Mouse (Mus musculus) intestine, postnatal 0 days (tissue): ENCODE measurements around the gene Sdc4. TPM values are rescaled to one million over a fixed set of nuclear protein-coding genes. Genes with fewer than 3 reads are reported as not detected.
A peak's percentile ranks its signal among the peaks of the same experiment; 100 is the strongest.

ENCODE experiments used
- ATAC-seq: fragments of 200-750 bp; cut with Nextera tagmentation; 2 replicates; pipeline ENCODE4 v1.8.0; 2017; ENCODE audit warnings: mild to moderate bottlenecking, moderate TSS enrichment, moderate library complexity
- H3K27ac ChIP-seq: fragments of 300-500 bp; sonication (generic); 2 replicates; pipeline ENCODE4 v1.5.1; 2014; ENCODE audit warnings: mild to moderate bottlenecking, low read depth, low read length, moderate library complexity
- H3K27me3 ChIP-seq: fragments of 300-500 bp; sonication (generic); replicated peaks from 2 replicates; pipeline ENCODE4 v1.6.1; 2014; ENCODE audit warnings: low read length, mixed read lengths; ENCODE audit not compliant: control insufficient read depth, insufficient read depth
- H3K36me3 ChIP-seq: fragments of 300-500 bp; sonication (generic); 2 replicates; pipeline ENCODE4 v1.6.1; 2014; ENCODE audit warnings: mild to moderate bottlenecking, moderate library complexity; ENCODE audit not compliant: control insufficient read depth, insufficient read depth
- H3K4me1 ChIP-seq: fragments of 300-500 bp; sonication (generic); replicated peaks from 2 replicates; pipeline ENCODE4 v1.6.1; 2014; ENCODE audit warnings: antibody characterized with exemption, low read length, mixed read lengths; ENCODE audit not compliant: control insufficient read depth, insufficient read depth
- H3K4me2 ChIP-seq: fragments of 300-500 bp; sonication (generic); replicated peaks from 2 replicates; pipeline ENCODE4 v1.6.1; 2014; ENCODE audit warnings: low read depth, mild to moderate bottlenecking, moderate library complexity
- H3K4me3 ChIP-seq: fragments of 300-500 bp; sonication (generic); 2 replicates; pipeline ENCODE4 v1.5.1; 2014; ENCODE audit warnings: low read depth, low read length
- H3K9ac ChIP-seq: fragments of 300-500 bp; sonication (generic); 2 replicates; pipeline ENCODE4 v1.6.1; 2014; ENCODE audit warnings: mild to moderate bottlenecking, low read depth, low read length
- H3K9me3 ChIP-seq: fragments of 300-500 bp; sonication (generic); 2 replicates; pipeline ENCODE4 v1.6.1; 2016; ENCODE audit warnings: mixed run types; ENCODE audit not compliant: control insufficient read depth
- CTCF ChIP-seq: sonication (generic); IDR thresholded peaks from 2 replicates; pipeline ENCODE4 v1.5.1; 2016; ENCODE audit warnings: low read depth, mild to moderate bottlenecking, control low read depth, antibody characterized with exemption, moderate library complexity
- WGBS: fragments of 180-500 bp; shearing (Covaris S2); extraction: QIAGEN DNeasy Blood & Tissue Kit; methylation state at CpG from one replicate; pipeline ENCODE4 v1.1.7; 2014; 5-methylcytosine and 5-hydroxymethylcytosine counted together
- polyA plus RNA-seq: library from polyadenylated mRNA; unstranded; fragments of >200 nt; fragmentation: Nextera tagmentation; extraction: Ambion mirVana; gene quantifications from 2 replicates; pipeline ENCODE4 v1.2.1, GENCODE M21; 2015

Sdc4 gene
- polyA plus RNA-seq, 1 experiment from 2014 or later: 92.0 TPM

GRCm38 (mm10) chr2:164403396-164404081 is 40.1 kb downstream of the Sdc4 start:
- H3K4me3 ChIP-seq: no peak overlapping the region
- H3K4me1 ChIP-seq: peaks cover 4% of the 10 kb centered on the region; the same call in 1 of the 2 replicates
- H3K27me3 ChIP-seq: peaks cover 75% of the 10 kb centered on the region
- H3K27ac ChIP-seq: no peak overlapping the region
- no peaks in the 10 kb centered on the region for H3K36me3 ChIP-seq
- no peak for ATAC-seq
- 42% methylated on average over 14 of the region's 14 CpGs for WGBS
- no peak overlapping the region for H3K9ac ChIP-seq
- no peaks in the 10 kb centered on the region for H3K9me3 ChIP-seq
- no peak for TF ChIP-seq CTCF
- H3K4me2 ChIP-seq: peak overlapping the region; percentile 66

- no peak within 1 kb of the TSS for H3K9ac ChIP-seq
- H3K4me3 ChIP-seq: no peak within 1 kb of the TSS
- peaks cover 69% of the 10 kb centered on the region for H3K27me3 ChIP-seq
- H3K36me3 ChIP-seq: no peaks in the 10 kb centered on the region
- 6% methylated on average over 17 of the region's 17 CpGs for WGBS
- ATAC-seq: peak; percentile 65
- peaks cover 4% of the 10 kb centered on the region; the same call in 1 of the 2 replicates for H3K4me1 ChIP-seq
- peak within 1 kb of the TSS; percentile 66 for H3K4me2 ChIP-seq
- TF ChIP-seq CTCF: peak; percentile 98
- no peak within 1 kb of the TSS for H3K27ac ChIP-seq
- H3K9me3 ChIP-seq: no peaks in the 10 kb centered on the region
These were observed 40.8 kb downstream of the Sdc4 start, which contains the start of gene Rbpjl for GRCm38 (mm10) chr2:164402906-164403305. Gene Rbpjl, plus strand, starts transcription at chr2:164403141.

GRCm38 (mm10) chr2:164396911-164397310 is 46.8 kb downstream of the Sdc4 start:
- H3K27ac ChIP-seq: no peak overlapping the region
- peaks cover 27% of the 10 kb centered on the region for H3K27me3 ChIP-seq
- TF ChIP-seq CTCF: no peak
- WGBS: 72% methylated on average over 12 of the region's 12 CpGs
- no peaks in the 10 kb centered on the region for H3K9me3 ChIP-seq
- no peaks in the 10 kb centered on the region for H3K36me3 ChIP-seq
- no peaks in the 10 kb centered on the region for H3K4me1 ChIP-seq
- no peak overlapping the region for H3K9ac ChIP-seq
- ATAC-seq: no peak
- H3K4me2 ChIP-seq: no peak overlapping the region
- H3K4me3 ChIP-seq: no peak overlapping the region

- ATAC-seq: no peak
- WGBS: 93% methylated on average over 7 of the region's 7 CpGs
- no peak for TF ChIP-seq CTCF
These were observed 47.6 kb downstream of the Sdc4 start for GRCm38 (mm10) chr2:164396076-164396475.

GRCm38 (mm10) chr2:164393126-164393525 is 50.6 kb downstream of the Sdc4 start:
- Histone ChIP-seq H3K27ac (no peak overlapping the region), H3K9ac (no peak overlapping the region), H3K9me3 (no peaks in the 10 kb centered on the region), H3K36me3 (no peaks in the 10 kb centered on the region), H3K4me3 (no peak overlapping the region), H3K4me1 (no peaks in the 10 kb centered on the region), H3K4me2 (no peak overlapping the region), H3K27me3 (peaks cover 10% of the 10 kb centered on the region)
- ATAC-seq: no peak
- no peak for TF ChIP-seq CTCF
- 79% methylated on average over 29 of the region's 29 CpGs for WGBS

More at GRCm38 (mm10) chr2:164396076-164396475, 47.6 kb downstream of the Sdc4 start:
- Histone ChIP-seq H3K4me3 (no peak overlapping the region), H3K27me3 (peaks cover 19% of the 10 kb centered on the region), H3K4me2 (no peak overlapping the region), H3K36me3 (no peaks in the 10 kb centered on the region), H3K9ac (no peak overlapping the region), H3K27ac (no peak overlapping the region), H3K9me3 (no peaks in the 10 kb centered on the region), H3K4me1 (no peaks in the 10 kb centered on the region)

- Histone ChIP-seq H3K9ac (no peak overlapping the region), H3K4me3 (peak overlapping the region; percentile 38), H3K4me2 (peak overlapping the region; percentile 68), H3K36me3 (no peaks in the 10 kb centered on the region), H3K9me3 (no peaks in the 10 kb centered on the region), H3K27ac (no peak overlapping the region), H3K4me1 (no peaks in the 10 kb centered on the region), H3K27me3 (peaks cover 16% of the 10 kb centered on the region)
- peak; percentile 58; the same call in 1 of the 2 replicates for ATAC-seq
- WGBS: under 1% methylated on average over 30 of the region's 30 CpGs
- peak; percentile 90 for TF ChIP-seq CTCF
These were observed 54.2 kb downstream of the Sdc4 start for GRCm38 (mm10) chr2:164389499-164389898.
